Mouse (Mus musculus) megakaryocyte, embryonic 14.5 days (primary cell): ENCODE results near the gene Zranb3.

Experiments
- FLI1 ChIP-seq: IDR thresholded peaks from 2 replicates; pipeline ENCODE4 v1.6.1; 2012; ENCODE audit warnings: low read length, inconsistent platforms, mixed read lengths
- GATA1 ChIP-seq: IDR thresholded peaks from 3 replicates; pipeline ENCODE4 v1.6.1; 2012; ENCODE audit warnings: mixed read lengths, low read length, inconsistent platforms, borderline replicate concordance

DNA sequence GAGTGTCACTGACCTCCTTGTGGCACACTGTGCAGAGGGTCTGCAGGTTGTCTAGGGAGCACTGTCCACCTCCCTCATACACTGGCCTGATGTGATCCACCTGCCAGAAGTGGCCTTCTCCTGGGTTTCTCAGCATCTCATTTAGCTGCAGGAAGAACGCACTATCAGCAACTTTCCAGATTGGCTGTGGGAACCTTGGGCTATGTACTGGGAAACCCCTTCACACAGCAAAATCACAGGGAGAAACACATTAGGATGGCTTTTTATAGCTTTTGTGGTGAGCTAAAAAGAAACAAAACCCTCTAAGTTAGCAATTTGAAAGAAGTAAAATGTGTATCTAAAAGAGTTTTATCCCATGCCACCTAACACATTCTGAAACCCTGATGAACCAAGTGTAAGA lies 146.3 kb downstream of the Zranb3 start:
- no peak for TF ChIP-seq GATA1
- TF ChIP-seq FLI1, result no peak
